Mouse (Mus musculus) lung, postnatal 0 days (tissue): ENCODE data around the gene Bcar3. TPM values are rescaled to one million over a fixed set of nuclear protein-coding genes. Genes with fewer than 3 reads are reported as not detected.

Source experiments
- ATAC-seq: fragments of 200-750 bp; cut with Nextera tagmentation; 2 replicates; pipeline ENCODE4 v1.8.0; 2017; ENCODE audit warnings: moderate library complexity
- DNase-seq: peaks from one replicate; pipeline ENCODE4 v3.0.0-alpha.2; 2016; ENCODE audit warnings: low spot score
- H3K27ac ChIP-seq: fragments of 300-500 bp; sonication (generic); 2 replicates; pipeline ENCODE4 v1.5.1; 2014; ENCODE audit warnings: antibody characterized with exemption, mild to moderate bottlenecking, low read length, mixed read lengths
- H3K27me3 ChIP-seq: fragments of 300-500 bp; sonication (generic); replicated peaks from 2 replicates; pipeline ENCODE4 v1.6.1; 2014; ENCODE audit warnings: low read length, mixed read lengths; ENCODE audit not compliant: insufficient read depth
- H3K36me3 ChIP-seq: fragments of 300-500 bp; sonication (generic); 2 replicates; pipeline ENCODE4 v1.6.1; 2014; ENCODE audit warnings: low read length, mixed read lengths; ENCODE audit not compliant: insufficient read depth
- H3K4me1 ChIP-seq: fragments of 300-500 bp; sonication (generic); 2 replicates; pipeline ENCODE4 v1.6.1; 2014; ENCODE audit warnings: antibody characterized with exemption, low read depth, low read length, mixed read lengths; ENCODE audit not compliant: insufficient read depth
- H3K4me2 ChIP-seq: fragments of 300-500 bp; sonication (generic); replicated peaks from 2 replicates; pipeline ENCODE4 v1.6.1; 2014; ENCODE audit warnings: low read depth, mild to moderate bottlenecking, low read length, moderate library complexity, mixed read lengths
- H3K4me3 ChIP-seq: fragments of 300-500 bp; sonication (generic); 2 replicates; pipeline ENCODE4 v1.5.1; 2014; ENCODE audit warnings: low read depth, low read length
- H3K9ac ChIP-seq: fragments of 300-500 bp; sonication (generic); replicated peaks from 2 replicates; pipeline ENCODE4 v1.6.1; 2014; ENCODE audit warnings: low read depth, mild to moderate bottlenecking
- H3K9me3 ChIP-seq: fragments of 300-500 bp; sonication (generic); 2 replicates; pipeline ENCODE4 v1.6.1; 2016; ENCODE audit warnings: low read length, mixed read lengths
- CTCF ChIP-seq: IDR thresholded peaks from 2 replicates; pipeline ENCODE4 v1.5.1; 2016; ENCODE audit warnings: antibody characterized with exemption, mild to moderate bottlenecking
- EP300 ChIP-seq: IDR thresholded peaks from 2 replicates; pipeline ENCODE4 v1.6.1; 2016; ENCODE audit warnings: antibody characterized with exemption, mild to moderate bottlenecking, control low read depth
- WGBS: fragments of 180-500 bp; shearing (Covaris S2); extraction: QIAGEN DNeasy Blood & Tissue Kit; methylation state at CpG from one replicate; pipeline ENCODE4 v1.1.7; 2014; 5-methylcytosine and 5-hydroxymethylcytosine counted together
- polyA plus RNA-seq: library from polyadenylated mRNA; unstranded; fragments of >200 nt; fragmentation: Nextera tagmentation; extraction: Ambion mirVana; gene quantifications from 2 replicates; pipeline ENCODE4 v1.2.1, GENCODE M21; 2015

Gene Bcar3
- polyA plus RNA-seq, 1 experiment from 2014 or later = 38.3 TPM

DNA sequence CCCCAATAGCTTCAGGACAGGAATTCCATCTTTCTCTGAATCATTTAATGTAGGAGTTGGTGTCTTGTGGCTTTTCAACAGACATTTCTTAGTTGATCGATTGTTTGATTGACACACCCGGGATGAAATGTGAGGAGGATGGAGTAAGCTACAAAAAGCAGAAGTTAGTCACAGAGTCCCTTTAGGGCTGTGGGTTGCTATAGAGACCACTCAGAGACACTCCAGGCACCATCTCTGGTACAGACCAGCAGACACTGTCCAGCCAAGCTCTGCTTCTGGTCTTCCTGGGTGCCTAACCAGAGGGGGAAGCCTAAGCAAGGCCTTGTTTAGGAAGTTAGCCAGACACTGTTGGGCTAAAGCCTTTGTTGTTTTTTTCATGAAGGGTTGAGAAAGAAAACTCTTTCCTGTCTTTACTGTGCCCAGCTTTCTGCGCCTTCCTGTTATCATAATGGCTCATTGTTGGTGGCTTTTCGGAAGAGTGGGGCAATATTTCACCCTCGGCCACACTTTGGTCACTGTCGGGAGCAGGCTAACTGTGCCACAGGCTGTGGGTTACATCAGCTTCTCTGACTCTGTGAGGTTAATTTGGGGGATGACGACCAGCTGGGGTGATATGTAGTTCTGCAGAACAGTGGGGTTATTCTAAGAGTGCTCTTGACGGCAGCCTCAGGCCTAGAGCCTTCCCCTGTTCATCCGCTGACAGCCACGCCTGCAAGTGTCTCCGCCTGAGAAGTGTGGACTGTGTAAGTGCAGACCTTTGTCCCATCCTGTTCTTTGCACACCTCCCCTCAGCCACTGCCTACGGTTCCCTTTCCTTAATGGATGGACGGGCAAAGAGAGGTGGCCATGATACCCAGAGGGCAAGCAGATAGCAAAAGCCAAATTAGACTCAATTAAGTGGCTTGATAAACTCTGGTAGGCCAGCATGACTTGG, 46.5 kb downstream of the Bcar3 start:
- no peaks in the 10 kb centered on the region for H3K36me3 ChIP-seq
- peak; percentile 53; the same call in 1 of the 2 replicates for TF ChIP-seq EP300
- no peak for TF ChIP-seq CTCF
- no peak overlapping the region for H3K27ac ChIP-seq
- no peak overlapping the region for H3K9ac ChIP-seq
- no peaks in the 10 kb centered on the region for H3K27me3 ChIP-seq
- 58% methylated on average over 13 of the region's 13 CpGs for WGBS
- H3K4me1 ChIP-seq = no peaks in the 10 kb centered on the region
- H3K4me2 ChIP-seq = no peak overlapping the region
- ATAC-seq = peak; percentile 68
- H3K9me3 ChIP-seq = no peaks in the 10 kb centered on the region
- H3K4me3 ChIP-seq = no peak overlapping the region
- DNase-seq = peak; percentile 47

DNA sequence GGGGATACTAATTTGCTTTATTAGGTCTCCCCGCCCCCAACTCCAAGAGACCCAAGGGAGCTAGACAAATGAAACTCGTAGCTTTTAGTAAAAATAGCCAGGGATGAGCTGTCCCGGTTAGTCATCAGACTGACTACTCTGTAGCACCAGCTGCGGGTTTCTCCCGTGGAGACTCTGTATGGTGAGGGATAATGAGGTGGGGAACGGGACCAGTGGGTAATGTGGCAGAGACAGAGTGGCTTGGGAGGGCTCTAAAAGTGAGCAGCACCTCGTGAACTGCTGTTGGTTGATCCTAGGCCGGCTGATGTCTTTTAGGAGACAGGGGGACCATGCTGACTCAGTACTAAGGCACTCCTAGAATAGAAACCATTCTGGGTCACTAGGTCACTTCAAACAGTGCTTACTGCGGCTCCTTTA, 49.5 kb downstream of the Bcar3 start:
- Histone ChIP-seq H3K27ac (no peak overlapping the region), H3K9me3 (no peaks in the 10 kb centered on the region), H3K4me1 (no peaks in the 10 kb centered on the region), H3K4me2 (no peak overlapping the region), H3K27me3 (no peaks in the 10 kb centered on the region), H3K4me3 (no peak overlapping the region), H3K9ac (no peak overlapping the region), H3K36me3 (no peaks in the 10 kb centered on the region)
- WGBS = 69% methylated on average over 9 of the region's 9 CpGs
- TF ChIP-seq EP300 (no peak), CTCF (no peak)
- ATAC-seq (no peak), DNase-seq (no peak)

DNA sequence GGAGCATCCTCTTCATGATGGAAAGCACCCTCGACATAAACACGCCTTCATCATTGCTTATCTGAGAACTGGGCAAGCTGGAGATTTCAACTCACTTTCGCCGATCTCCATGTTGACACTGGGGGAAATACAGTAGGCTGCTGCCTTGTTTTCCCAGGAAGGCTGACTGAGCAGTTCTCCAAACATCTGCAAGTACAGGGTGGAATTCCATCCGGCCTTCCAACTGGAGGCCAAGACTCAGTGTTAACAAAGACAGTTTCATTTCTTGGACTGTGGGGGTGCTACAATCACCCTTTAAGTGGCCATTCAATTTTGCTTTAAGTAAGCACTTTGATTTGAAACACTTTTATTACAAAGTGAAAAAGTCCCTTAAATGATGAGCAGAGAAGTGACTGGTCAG, 50.4 kb downstream of the Bcar3 start:
- H3K36me3 ChIP-seq = no peaks in the 10 kb centered on the region
- DNase-seq (no peak), ATAC-seq (no peak)
- no peak overlapping the region for H3K9ac ChIP-seq
- no peak overlapping the region for H3K4me2 ChIP-seq
- no peaks in the 10 kb centered on the region for H3K27me3 ChIP-seq
- TF ChIP-seq EP300 (no peak), CTCF (no peak)
- H3K27ac ChIP-seq = no peak overlapping the region
- no peak overlapping the region for H3K4me3 ChIP-seq
- WGBS = 41% methylated on average over 5 of the region's 5 CpGs
- H3K4me1 ChIP-seq = no peaks in the 10 kb centered on the region
- H3K9me3 ChIP-seq = no peaks in the 10 kb centered on the region

DNA sequence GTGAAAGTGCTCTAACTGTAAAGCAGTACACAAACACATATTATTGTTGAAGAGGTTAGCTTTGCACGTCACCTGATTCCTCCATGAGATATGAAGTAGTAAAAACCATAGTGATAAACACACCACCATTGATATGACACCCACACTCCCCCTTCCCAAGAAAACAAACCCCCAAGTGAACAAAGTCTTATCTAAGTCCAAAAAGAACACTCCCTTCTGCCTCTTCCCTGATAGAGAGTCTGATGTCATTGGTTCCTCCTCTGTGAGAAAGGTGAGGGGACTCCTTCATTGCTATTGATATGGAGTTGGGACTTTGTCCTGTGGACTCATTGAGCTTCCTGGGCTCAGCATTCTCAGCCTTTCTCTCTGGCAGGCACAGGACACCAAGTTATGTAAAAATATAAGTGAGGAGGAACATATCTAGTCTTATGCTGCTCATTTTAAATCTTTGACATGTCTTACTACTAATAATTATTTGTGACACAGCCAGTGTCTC, 52.1 kb downstream of the Bcar3 start:
- no peak overlapping the region for H3K4me3 ChIP-seq
- no peak overlapping the region for H3K27ac ChIP-seq
- H3K4me2 ChIP-seq = no peak overlapping the region
- no peak overlapping the region for H3K9ac ChIP-seq
- H3K27me3 ChIP-seq = no peaks in the 10 kb centered on the region
- ATAC-seq (no peak), DNase-seq (no peak)
- no peaks in the 10 kb centered on the region for H3K4me1 ChIP-seq
- TF ChIP-seq EP300 = no peak
- TF ChIP-seq CTCF = no peak
- no peaks in the 10 kb centered on the region for H3K36me3 ChIP-seq
- H3K9me3 ChIP-seq = no peaks in the 10 kb centered on the region
- WGBS = 74% methylated on average over 1 of the region's 1 CpGs

DNA sequence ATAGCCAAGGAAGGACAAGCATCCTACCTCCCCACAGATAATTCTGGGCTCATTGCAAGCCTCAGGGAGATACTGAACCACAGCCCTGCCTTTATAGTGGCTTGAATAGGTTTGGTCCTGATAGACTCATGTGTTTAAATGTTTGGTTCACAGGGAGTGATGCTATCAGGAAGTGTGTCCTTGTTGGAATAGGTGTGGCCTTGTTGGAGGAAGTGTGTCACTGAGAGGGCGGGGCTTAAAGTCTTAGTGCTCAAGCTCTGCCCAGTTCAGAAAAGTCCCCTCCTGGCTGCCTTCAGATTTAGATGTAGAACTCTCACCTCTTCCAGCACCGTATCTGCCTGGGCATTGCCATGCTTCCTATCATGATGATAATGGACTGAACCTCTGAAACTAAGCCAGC, 52.7 kb downstream of the Bcar3 start:
- no peaks in the 10 kb centered on the region for H3K27me3 ChIP-seq
- no peak overlapping the region for H3K4me3 ChIP-seq
- no peaks in the 10 kb centered on the region for H3K9me3 ChIP-seq
- H3K36me3 ChIP-seq = no peaks in the 10 kb centered on the region
- no peaks in the 10 kb centered on the region for H3K4me1 ChIP-seq
- TF ChIP-seq CTCF (no peak), EP300 (no peak)
- no peak overlapping the region for H3K27ac ChIP-seq
- ATAC-seq = no peak; the same call in 1 of the 2 replicates
- DNase-seq = peak; percentile 30
- H3K9ac ChIP-seq = no peak overlapping the region
- H3K4me2 ChIP-seq = no peak overlapping the region
- WGBS = 89% methylated on average over 2 of the region's 2 CpGs

DNA sequence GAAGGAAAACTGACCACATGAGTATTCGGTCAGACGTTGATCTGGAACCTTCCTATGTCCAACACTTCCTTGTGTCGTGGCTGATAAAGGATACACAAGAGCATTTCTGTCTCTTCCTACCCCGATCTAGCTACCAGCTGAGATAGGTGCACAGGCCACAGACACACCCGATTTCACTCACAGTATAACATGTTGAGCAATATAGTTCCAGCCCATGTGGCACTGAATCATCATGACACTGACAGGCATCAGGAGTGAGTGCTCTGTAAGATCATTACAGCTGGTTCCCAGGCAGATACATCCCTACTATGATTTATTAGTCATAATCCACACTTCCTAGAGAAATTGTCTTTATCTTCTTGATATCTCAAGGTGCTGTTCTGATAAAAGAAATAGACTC, 54.7 kb downstream of the Bcar3 start:
- WGBS = 67% methylated on average over 5 of the region's 5 CpGs
- H3K4me3 ChIP-seq = no peak overlapping the region
- H3K27me3 ChIP-seq = no peaks in the 10 kb centered on the region
- TF ChIP-seq EP300 = no peak
- no peak overlapping the region for H3K27ac ChIP-seq
- ATAC-seq = no peak
- H3K36me3 ChIP-seq = no peaks in the 10 kb centered on the region
- no peaks in the 10 kb centered on the region for H3K9me3 ChIP-seq
- DNase-seq = no peak
- H3K9ac ChIP-seq = no peak overlapping the region
- H3K4me2 ChIP-seq = no peak overlapping the region
- no peaks in the 10 kb centered on the region for H3K4me1 ChIP-seq
